Comparison of ENCODE assay signal across 26 mouse cellular contexts in the genomic region with DNA sequence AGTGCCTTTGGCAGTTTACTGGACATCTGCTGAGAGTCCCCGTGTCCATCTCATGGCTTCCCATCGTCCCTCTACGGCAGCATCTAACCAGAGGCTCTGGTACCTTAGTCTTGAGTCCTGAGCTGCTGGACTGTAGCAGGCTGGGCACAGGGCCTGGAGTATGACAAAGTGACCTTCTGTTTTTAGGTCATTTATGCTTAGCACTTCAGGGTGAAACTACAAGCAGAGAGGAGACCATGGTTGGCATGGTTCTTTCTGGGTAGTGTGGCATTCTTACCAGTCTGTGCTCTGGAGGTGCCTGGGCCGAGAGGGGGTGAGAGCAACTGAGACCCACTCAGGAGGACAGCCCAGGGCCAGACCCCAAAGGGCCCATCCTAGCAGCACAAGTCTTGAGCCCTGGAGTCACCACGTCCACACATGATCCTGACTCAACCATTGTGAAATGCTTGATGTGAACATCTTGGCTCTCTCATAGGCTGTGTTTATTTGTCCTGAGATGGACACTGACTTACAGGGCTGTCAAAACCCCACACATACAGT. TPM values are rescaled to one million over a fixed set of nuclear protein-coding genes. Genes with fewer than 3 reads are reported as not detected.
DNase-seq lines count a peak whose midpoint lies in the region; ATAC-seq and TF ChIP-seq lines count a peak whose summit lies in the region.
"Had no signal": no experiment of that assay in that cellular context is flagged by ENCODE, and none has a peak within 500 bp of the region (broad histone marks: within the 10 kb centered on the region; RNA-seq: fewer than 3 reads in every experiment).

No protein-coding gene starts in this region.

- no peak overlapping the region for H3K4me2 ChIP-seq in liver, postnatal 0 days (ENCODE audit: low read depth, low read length)
- H3K4me2 ChIP-seq in lung, postnatal 0 days (replicated peaks; ENCODE audit: low read depth, low read length) = no peak overlapping the region
- H3K4me2 ChIP-seq: embryonic facial prominence, embryonic 12.5 days; embryonic facial prominence, embryonic 15.5 days; heart, embryonic 12.5 days; heart, embryonic 15.5 days; hindbrain, embryonic 13.5 days had no signal

- H3K36me3 ChIP-seq in liver, adult 2 months (ENCODE audit: control insufficient read depth, insufficient read depth, low read length) = peaks cover 5% of the 10 kb centered on the region; the same call in 1 of the 2 replicates
- H3K36me3 ChIP-seq in liver, postnatal 0 days (replicated peaks; ENCODE audit: insufficient read depth, low read length) = peaks cover 10% of the 10 kb centered on the region
- H3K36me3 ChIP-seq in lung, postnatal 0 days (ENCODE audit: insufficient read depth, low read length) = no peaks in the 10 kb centered on the region
- H3K36me3 ChIP-seq: embryonic facial prominence, embryonic 12.5 days; embryonic facial prominence, embryonic 15.5 days; heart, embryonic 12.5 days; heart, embryonic 15.5 days; hindbrain, embryonic 10.5 days; hindbrain, embryonic 13.5 days had no signal

- no peak for ATAC-seq in liver, postnatal 0 days
- ATAC-seq in lung, postnatal 0 days = no peak
- ATAC-seq: activated CD4-positive, CD25-positive, alpha-beta regulatory T cell, adult 4 months; forebrain, embryonic 14.5 days; forebrain, postnatal 0 days; hindbrain, embryonic 16.5 days had no signal

- H3K27me3 ChIP-seq in liver, adult 2 months (ENCODE audit: control insufficient read depth, insufficient read depth, low read length) = no peaks in the 10 kb centered on the region
- no peaks in the 10 kb centered on the region for H3K27me3 ChIP-seq in liver, postnatal 0 days (ENCODE audit: insufficient read depth, low read length)
- H3K27me3 ChIP-seq in lung, postnatal 0 days (replicated peaks; ENCODE audit: insufficient read depth, low read length) = no peaks in the 10 kb centered on the region
- H3K27me3 ChIP-seq: embryonic facial prominence, embryonic 12.5 days; embryonic facial prominence, embryonic 15.5 days; heart, embryonic 12.5 days; heart, embryonic 15.5 days; hindbrain, embryonic 13.5 days had no signal

- peaks cover 19% of the 10 kb centered on the region; the same call in 1 of the 2 replicates for H3K79me2 ChIP-seq in liver, adult 2 months (ENCODE audit: control insufficient read depth, insufficient read depth, low read length)

- DNase-seq in liver, adult 2 months (ENCODE audit: extremely low read depth, low read depth, low spot score) = peak; percentile 39
- no peak for DNase-seq in liver, postnatal 0 days
- no peak for DNase-seq in lung, postnatal 0 days (ENCODE audit: low spot score)
- no peak for DNase-seq in lung, postnatal 25 days (ENCODE audit: low spot score)
- DNase-seq in 3134 (ENCODE audit: extremely low read depth, insufficient read length, low spot score) = peak; percentile 53
- DNase-seq in left cerebral cortex, adult 9 months (ENCODE audit: low spot score in 2 of 2) = no peak
- DNase-seq: adrenal gland, postnatal 10 days; cerebellum, adult 11 months; cerebellum, adult 2 months; cerebellum, adult 9-11 months; cerebellum, postnatal 25 days; forebrain, postnatal 0 days; gastrocnemius, adult 2 months; gastrocnemius, postnatal 14 days; heart, adult 18-20 months; heart, postnatal 10 days; heart, postnatal 36 days had no signal

- no peak overlapping the region for H3K27ac ChIP-seq in liver, adult 2 months (replicated peaks; ENCODE audit: insufficient read depth, low read depth, low read length)
- no peak overlapping the region for H3K27ac ChIP-seq in liver, postnatal 0 days (ENCODE audit: low read depth)
- peak overlapping the region; percentile 51; the same call in 1 of the 2 replicates for H3K27ac ChIP-seq in lung, postnatal 0 days (ENCODE audit: low read length)
- H3K27ac ChIP-seq: embryonic facial prominence, embryonic 12.5 days; embryonic facial prominence, embryonic 15.5 days; gastrocnemius, adult 2 months; heart, embryonic 15.5 days; hindbrain, embryonic 13.5 days had no signal

- H3K9me3 ChIP-seq in liver, postnatal 0 days (ENCODE audit: low read length) = no peaks in the 10 kb centered on the region
- H3K9me3 ChIP-seq in lung, postnatal 0 days (ENCODE audit: low read length) = no peaks in the 10 kb centered on the region
- H3K9me3 ChIP-seq: embryonic facial prominence, embryonic 12.5 days; embryonic facial prominence, embryonic 15.5 days; heart, embryonic 12.5 days; heart, embryonic 15.5 days; hindbrain, embryonic 10.5 days; hindbrain, embryonic 13.5 days had no signal

- 90% methylated on average over 5 of the region's 5 CpGs for WGBS in liver, adult 2 months
- WGBS in liver, postnatal 0 days (ENCODE audit: insufficient replicate concordance) = 93% methylated on average over 5 of the region's 5 CpGs
- 91% methylated on average over 5 of the region's 5 CpGs for WGBS in lung, postnatal 0 days

- H3K4me3 ChIP-seq in liver, adult 2 months (ENCODE audit: insufficient read depth, low read depth, low read length) = no peak overlapping the region
- H3K4me3 ChIP-seq in liver, postnatal 0 days (ENCODE audit: low read depth, low read length) = no peak overlapping the region
- H3K4me3 ChIP-seq in lung, postnatal 0 days (ENCODE audit: low read depth, low read length) = no peak overlapping the region
- H3K4me3 ChIP-seq: embryonic facial prominence, embryonic 12.5 days; embryonic facial prominence, embryonic 15.5 days; gastrocnemius, adult 2 months; heart, embryonic 12.5 days; heart, embryonic 15.5 days; hindbrain, embryonic 10.5 days; hindbrain, embryonic 13.5 days had no signal

- TF ChIP-seq POLR2A in liver, adult 2 months (IDR thresholded peaks at IDR 0.05; ENCODE audit: extremely low read depth, insufficient read depth, low read length) = no peak

- TF ChIP-seq EP300 in liver, postnatal 0 days (IDR thresholded peaks at IDR 0.05; ENCODE audit: low read depth) = no peak
- no peak for TF ChIP-seq EP300 in lung, postnatal 0 days (IDR thresholded peaks at IDR 0.05)

- no peak for TF ChIP-seq CTCF in liver, adult 2 months (IDR thresholded peaks at IDR 0.05; ENCODE audit: low read depth, low read length)
- no peak for TF ChIP-seq CTCF in liver, postnatal 0 days (IDR thresholded peaks at IDR 0.05; ENCODE audit: low read depth)
- no peak for TF ChIP-seq CTCF in lung, postnatal 0 days (IDR thresholded peaks at IDR 0.05)

- H3K9ac ChIP-seq in liver, adult 2 months (ENCODE audit: low read depth, low read length) = no peak overlapping the region
- H3K9ac ChIP-seq in liver, postnatal 0 days (replicated peaks) = no peak overlapping the region
- H3K9ac ChIP-seq in lung, postnatal 0 days (replicated peaks; ENCODE audit: low read depth) = no peak overlapping the region
- H3K9ac ChIP-seq: embryonic facial prominence, embryonic 12.5 days; embryonic facial prominence, embryonic 15.5 days; forebrain, postnatal 0 days; heart, embryonic 12.5 days; heart, embryonic 15.5 days; hindbrain, embryonic 13.5 days had no signal

- H3K4me1 ChIP-seq in liver, adult 2 months (ENCODE audit: control insufficient read depth, insufficient read depth, low read length) = peaks cover 13% of the 10 kb centered on the region
- peaks cover 37% of the 10 kb centered on the region for H3K4me1 ChIP-seq in liver, postnatal 0 days (ENCODE audit: insufficient read depth)
- H3K4me1 ChIP-seq in lung, postnatal 0 days (ENCODE audit: insufficient read depth, low read depth, low read length) = peaks cover 3% of the 10 kb centered on the region; the same call in 1 of the 2 replicates
- H3K4me1 ChIP-seq: embryonic facial prominence, embryonic 15.5 days had no signal

RNA-seq across cellular contexts. Expression of a gene that starts 15.4 kb away (rescaled TPM):
- 9.6 and 11.0 TPM in 2 replicates for total RNA-seq in liver, adult 2 months (2014; rRNA removed)
- polyA plus RNA-seq in liver, adult 2 months (2012; rRNA removed) = 4.3 and 6.2 TPM in 2 replicates
- 21.6 and 23.4 TPM in 2 replicates for polyA plus RNA-seq in liver, postnatal 0 days (2015; fragmentation: Nextera tagmentation; extraction: Ambion mirVana)
- 60.9 and 66.6 TPM in 2 replicates for polyA plus RNA-seq in lung, postnatal 0 days (2015; fragmentation: Nextera tagmentation; extraction: Ambion mirVana)

RNA-seq across cellular contexts. Expression of a gene that starts 47.0 kb away (rescaled TPM):
- total RNA-seq in liver, adult 2 months (2014; rRNA removed) = 47.0 and 50.5 TPM in 2 replicates
- 13.6 and 16.4 TPM in 2 replicates for polyA plus RNA-seq in liver, adult 2 months (2012; rRNA removed)
- 122 and 133 TPM in 2 replicates for polyA plus RNA-seq in liver, postnatal 0 days (2015; fragmentation: Nextera tagmentation; extraction: Ambion mirVana)
- polyA plus RNA-seq in lung, postnatal 0 days (2015; fragmentation: Nextera tagmentation; extraction: Ambion mirVana) = 110 and 111 TPM in 2 replicates

RNA-seq across cellular contexts. Expression of a gene that starts 47.0 kb away (rescaled TPM):
- 21.3 and 22.1 TPM in 2 replicates for total RNA-seq in liver, adult 2 months (2014; rRNA removed)
- 10.8 and 11.9 TPM in 2 replicates for polyA plus RNA-seq in liver, adult 2 months (2012; rRNA removed)
- 30.4 and 34.5 TPM in 2 replicates for polyA plus RNA-seq in liver, postnatal 0 days (2015; fragmentation: Nextera tagmentation; extraction: Ambion mirVana)
- polyA plus RNA-seq in lung, postnatal 0 days (2015; fragmentation: Nextera tagmentation; extraction: Ambion mirVana) = 108 and 112 TPM in 2 replicates

Comparison
In these comparisons a context has a peak if more than half of its experiments do, and no peak if none do; other contexts are left out.
1. DNase-seq: peak in liver, adult 2 months (single experiment) and 3134 (single experiment); none in liver, postnatal 0 days (single experiment), lung, postnatal 0 days (single experiment), lung, postnatal 25 days (single experiment) and left cerebral cortex, adult 9 months (0 of 2).